In genomic region chr16:33884201-33884600, GRCm38 (mm10) we compare ENCODE assay signal across 7 mouse cellular contexts. TPM values are rescaled to one million over a fixed set of nuclear protein-coding genes. Genes with fewer than 3 reads are reported as not detected.
A peak's percentile ranks its signal among the peaks of the same experiment; 100 is the strongest.
DNase-seq lines count a peak whose midpoint lies in the region; ATAC-seq and TF ChIP-seq lines count a peak whose summit lies in the region.

No protein-coding gene starts in this region.

- WGBS in hindbrain, embryonic 13.5 days = 74% methylated on average over 5 of the region's 5 CpGs
- 84% methylated on average over 5 of the region's 5 CpGs for whole genome bisulfite sequencing in hindbrain, embryonic 11.5 days
- 89% methylated on average over 5 of the region's 5 CpGs for WGBS in limb, embryonic 10.5 days

- H3K9ac ChIP-seq in hindbrain, embryonic 13.5 days = no peak overlapping the region
- no peak overlapping the region for H3K9ac ChIP-seq in hindbrain, embryonic 11.5 days (ENCODE audit: low read depth, low read length)

- no peak overlapping the region for H3K4me3 ChIP-seq in hindbrain, embryonic 13.5 days
- no peak overlapping the region for H3K4me3 ChIP-seq in hindbrain, embryonic 11.5 days (ENCODE audit: low read depth, low read length)
- H3K4me3 ChIP-seq in E14TG2a.4 (replicated peaks; ENCODE audit: low read length) = peak overlapping the region; percentile 45; the same call in 1 of the 2 replicates
- no peak overlapping the region for H3K4me3 ChIP-seq in limb, embryonic 10.5 days

- no peak for TF ChIP-seq CTCF in E14TG2a.4 (conservative IDR thresholded peaks at IDR 0.05; ENCODE audit: low read length)

- DNase-seq in hindbrain, embryonic 11.5 days (ENCODE audit: low spot score) = no peak
- DNase-seq in adrenal gland, postnatal 25 days = peak; percentile 22
- DNase-seq in limb, embryonic 10.5 days (ENCODE audit: low spot score) = no peak
- no peak for DNase-seq in natural killer cell, adult 2 months (ENCODE audit: low spot score in 2 of 2)

- H3K4me1 ChIP-seq in hindbrain, embryonic 13.5 days (replicated peaks) = peaks cover 15% of the 10 kb centered on the region
- H3K4me1 ChIP-seq in hindbrain, embryonic 11.5 days (replicated peaks; ENCODE audit: control insufficient read depth, insufficient read depth, low read length) = no peaks in the 10 kb centered on the region
- peaks cover 73% of the 10 kb centered on the region for H3K4me1 ChIP-seq in E14TG2a.4 (replicated peaks; ENCODE audit: low read depth, low read length)
- H3K4me1 ChIP-seq in limb, embryonic 10.5 days = peaks cover 34% of the 10 kb centered on the region

- no peak for ATAC-seq in hindbrain, embryonic 13.5 days (ENCODE audit: low FRiP score)
- no peak for ATAC-seq in hindbrain, embryonic 11.5 days (ENCODE audit: low FRiP score)
- no peak for ATAC-seq in megakaryocyte, adult 5-6 weeks (ENCODE audit: poor library complexity, severe bottlenecking)

- no peaks in the 10 kb centered on the region for H3K27me3 ChIP-seq in hindbrain, embryonic 13.5 days
- H3K27me3 ChIP-seq in hindbrain, embryonic 11.5 days (ENCODE audit: control insufficient read depth, insufficient read depth, low read length) = no peaks in the 10 kb centered on the region
- no peaks in the 10 kb centered on the region for H3K27me3 ChIP-seq in E14TG2a.4 (ENCODE audit: insufficient read depth, low read length)
- no peaks in the 10 kb centered on the region for H3K27me3 ChIP-seq in limb, embryonic 10.5 days (ENCODE audit: low read depth, poor library complexity, severe bottlenecking)

- H3K4me2 ChIP-seq in hindbrain, embryonic 13.5 days = no peak overlapping the region
- H3K4me2 ChIP-seq in hindbrain, embryonic 11.5 days (replicated peaks; ENCODE audit: low read depth, low read length) = no peak overlapping the region

- no peaks in the 10 kb centered on the region for H3K9me3 ChIP-seq in hindbrain, embryonic 13.5 days
- H3K9me3 ChIP-seq in hindbrain, embryonic 11.5 days (ENCODE audit: control insufficient read depth, low read length) = no peaks in the 10 kb centered on the region
- H3K9me3 ChIP-seq in E14TG2a.4 (ENCODE audit: low read length) = no peaks in the 10 kb centered on the region
- no peaks in the 10 kb centered on the region for H3K9me3 ChIP-seq in limb, embryonic 10.5 days (replicated peaks)

- H3K27ac ChIP-seq in hindbrain, embryonic 13.5 days = 0 out of 2 replicates have a peak overlapping the region, but pooled peaks have one; percentile 24
- no peak overlapping the region for H3K27ac ChIP-seq in hindbrain, embryonic 11.5 days (ENCODE audit: low read depth, low read length)
- H3K27ac ChIP-seq in limb, embryonic 10.5 days = peak overlapping the region; percentile 44; the same call in 1 of the 2 replicates

- H3K36me3 ChIP-seq in hindbrain, embryonic 13.5 days = no peaks in the 10 kb centered on the region
- H3K36me3 ChIP-seq in hindbrain, embryonic 11.5 days (ENCODE audit: control insufficient read depth, insufficient read depth, low read length) = no peaks in the 10 kb centered on the region
- H3K36me3 ChIP-seq in E14TG2a.4 (ENCODE audit: insufficient read depth, low read length) = no peaks in the 10 kb centered on the region
- peaks cover 19% of the 10 kb centered on the region for H3K36me3 ChIP-seq in limb, embryonic 10.5 days

RNA-seq across cellular contexts. Expression of gene Itgb5, which starts 54.7 kb away (rescaled TPM):
- polyA plus RNA-seq in hindbrain, embryonic 13.5 days (2015; fragmentation: Nextera tagmentation; extraction: Ambion mirVana) = 9.7 and 11.0 TPM in 2 replicates
- 21.7 and 25.5 TPM in 2 replicates for polyA plus RNA-seq in hindbrain, embryonic 11.5 days (2014; fragmentation: Nextera tagmentation; extraction: Ambion mirVana)
- 159 and 212 TPM in 2 replicates for total RNA-seq in adrenal gland, postnatal 25 days (2021)
- 64.3 and 67.1 TPM in 2 replicates for polyA plus RNA-seq in limb, embryonic 10.5 days (2016; fragmentation: Nextera tagmentation; extraction: Ambion mirVana)
- total RNA-seq in megakaryocyte, adult 5-6 weeks (2015) = 11.8 and 15.2 TPM in 2 replicates
- total RNA-seq in megakaryocyte, adult 5-6 weeks (2017) = 17.2 and 20.8 TPM in 2 replicates
